Mouse (Mus musculus) CD4-positive, CD25-positive, alpha-beta regulatory T cell, adult 4 months (primary cell): ENCODE data around the gene Gm20388. TPM values are rescaled to one million over a fixed set of nuclear protein-coding genes. Genes with fewer than 3 reads are reported as not detected.
A peak's percentile ranks its signal among the peaks of the same experiment; 100 is the strongest.

Experiments used
- ATAC-seq: one replicate; pipeline ENCODE4 v1.8.0; 2017
- polyA plus RNA-seq, 2 experiments: library from polyadenylated mRNA; unstranded; fragments of 100-300 nt; shearing (Covaris generic); gene quantifications; one replicate each; pipeline ENCODE4 v1.2.1; 2017

Gene Gm20388
- polyA plus RNA-seq, 2 experiments from 2014 or later, result 10.7 to 12.8 TPM

- no peak for ATAC-seq
Observed at GRCm38 (mm10) chr8:121598190-121598589, 1687.5 kb downstream of the Gm20388 start.

GRCm38 (mm10) chr8:121598892-121599291 is 1688.3 kb downstream of the Gm20388 start:
- ATAC-seq, result peak; percentile 82

GRCm38 (mm10) chr8:121599842-121600241 is 1689.2 kb downstream of the Gm20388 start:
- ATAC-seq, result no peak

DNA sequence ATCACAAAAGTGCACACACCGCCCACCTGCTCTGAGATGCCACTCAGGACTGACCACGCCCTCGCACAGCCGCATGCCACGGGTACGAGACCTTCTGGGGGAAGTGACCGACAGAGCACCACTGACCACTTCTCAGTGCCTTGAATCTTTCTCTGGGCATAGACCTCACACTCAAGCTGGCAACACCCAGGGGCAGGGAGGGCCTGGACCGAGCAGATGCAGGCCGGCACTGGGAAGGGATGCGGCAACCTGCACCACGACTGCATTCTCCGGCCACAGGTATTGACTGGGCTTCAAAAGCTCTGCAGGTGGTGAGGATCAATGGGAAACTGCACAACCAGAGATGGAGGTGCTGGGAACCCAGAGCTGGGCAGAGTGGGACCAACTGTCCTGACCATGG is 1691.8 kb downstream of the Gm20388 start:
- ATAC-seq, result no peak

DNA sequence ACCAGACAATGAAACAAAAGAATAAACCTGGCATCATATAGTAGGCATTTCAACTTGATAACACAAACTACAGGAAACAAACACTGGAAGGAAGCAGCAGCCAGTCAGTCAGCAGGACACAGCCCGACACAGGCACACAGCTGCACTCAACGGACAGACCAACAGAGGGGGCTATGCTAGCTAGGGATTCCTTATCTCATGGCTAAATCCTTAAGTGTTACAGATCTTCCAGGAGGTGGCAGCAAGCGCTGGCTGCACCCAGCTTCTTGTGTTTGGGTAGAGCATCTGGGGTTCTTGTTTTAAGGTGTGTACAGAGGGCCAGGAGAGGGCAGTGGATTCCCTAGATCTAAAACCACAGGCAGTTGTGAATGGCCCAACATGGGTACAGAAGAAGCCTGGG is 1692.2 kb downstream of the Gm20388 start:
- ATAC-seq, result peak; percentile 40

DNA sequence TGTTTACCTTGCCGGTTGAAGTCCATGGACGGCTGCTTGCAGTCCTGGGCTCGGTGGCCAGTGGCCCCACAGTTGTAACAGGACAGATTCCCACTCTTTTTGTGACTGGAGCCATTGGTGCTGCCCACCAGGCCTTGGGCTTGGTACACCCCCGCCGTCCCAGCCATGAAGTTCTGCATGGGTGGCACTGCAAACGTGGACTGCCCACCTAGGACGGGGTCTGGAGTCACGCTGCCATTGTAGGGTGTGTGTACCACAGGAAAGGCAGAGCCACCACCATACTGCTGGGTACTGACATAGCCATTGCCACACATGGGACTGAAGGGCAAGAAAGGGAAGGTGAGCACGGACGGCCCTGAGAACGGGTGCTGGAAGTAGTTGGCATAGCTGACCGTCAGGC is 1693.2 kb downstream of the Gm20388 start:
- no peak for ATAC-seq

DNA sequence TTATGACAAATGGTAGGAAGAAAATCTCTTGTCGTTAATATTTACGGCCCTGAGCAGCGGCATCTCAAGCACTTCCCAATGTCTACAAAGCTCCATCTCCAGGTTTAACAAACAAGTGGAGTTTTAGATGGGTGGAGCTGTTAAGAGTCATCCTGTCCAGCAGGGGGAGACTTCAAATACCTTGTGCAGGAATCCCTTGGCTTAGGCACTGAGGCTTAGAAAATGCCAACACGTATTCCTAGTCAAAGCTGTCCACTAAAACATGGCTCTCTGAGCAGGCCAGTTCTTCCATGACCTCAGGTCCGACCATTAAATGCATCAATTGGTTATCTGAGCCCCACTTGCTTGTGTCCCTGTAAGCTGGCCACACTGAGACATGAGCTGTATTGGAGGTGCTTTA is 1697.0 kb downstream of the Gm20388 start:
- ATAC-seq, result no peak

- ATAC-seq, result no peak
Observed at GRCm38 (mm10) chr8:121609251-121609650, 1698.6 kb downstream of the Gm20388 start.

GRCm38 (mm10) chr8:121609916-121610315 is 1699.3 kb downstream of the Gm20388 start:
- no peak for ATAC-seq

- no peak for ATAC-seq
Observed at GRCm38 (mm10) chr8:121613419-121613818, 1702.8 kb downstream of the Gm20388 start.

DNA sequence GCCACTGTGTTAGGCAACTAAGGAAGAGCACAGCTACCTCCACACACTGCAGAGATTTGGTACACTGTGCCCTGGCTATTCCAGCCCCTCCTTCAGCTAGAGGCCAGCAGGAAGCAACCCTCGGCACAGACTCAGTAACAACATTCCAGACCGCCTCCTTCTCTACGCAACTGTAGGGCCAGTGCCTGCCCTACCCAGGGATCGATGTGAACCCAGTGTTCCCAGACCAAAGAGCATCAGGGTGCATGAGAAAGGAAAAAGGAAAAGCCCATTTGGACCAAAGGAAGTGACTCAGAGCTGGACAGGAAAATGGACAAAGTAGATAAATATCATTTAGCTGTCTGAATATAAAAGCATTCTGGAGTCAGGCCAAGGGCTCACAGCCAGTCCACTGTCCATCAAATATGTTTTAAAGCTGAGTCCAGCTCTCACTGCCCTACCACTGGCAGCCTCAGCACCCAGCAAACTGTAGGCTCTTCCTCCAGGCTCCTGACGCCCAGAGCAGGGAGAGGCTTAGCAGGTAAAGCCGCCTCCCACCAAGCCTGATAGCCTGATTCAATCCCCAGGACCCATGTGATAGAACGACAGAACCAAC is 1708.9 kb downstream of the Gm20388 start:
- no peak for ATAC-seq

- ATAC-seq, result no peak
Observed at GRCm38 (mm10) chr8:121620801-121621516, 1710.3 kb downstream of the Gm20388 start.

DNA sequence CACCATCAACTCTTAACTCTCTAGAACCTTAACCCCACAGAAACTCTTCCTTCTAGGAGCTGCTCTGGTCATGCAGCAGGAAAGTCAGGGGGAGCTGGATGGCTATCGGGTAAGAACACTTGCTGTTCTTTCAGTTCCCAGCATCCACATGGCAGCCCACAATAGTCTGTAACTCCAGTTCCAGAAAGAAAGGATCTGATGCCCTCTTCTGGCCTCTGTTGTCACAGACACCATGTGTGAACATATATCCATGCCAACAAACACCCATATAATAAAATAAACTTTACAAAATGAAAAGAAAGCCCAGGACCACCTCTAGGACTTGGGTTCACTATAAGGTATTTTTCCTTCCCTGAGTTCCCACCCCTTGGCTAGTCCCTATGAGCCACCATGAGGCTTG is 1711.2 kb downstream of the Gm20388 start:
- ATAC-seq, result no peak

- ATAC-seq, result no peak
Observed at GRCm38 (mm10) chr8:121623043-121623442, 1712.4 kb downstream of the Gm20388 start.

GRCm38 (mm10) chr8:121628681-121629080 is 1718.0 kb downstream of the Gm20388 start:
- no peak for ATAC-seq

- ATAC-seq, result no peak
Observed at GRCm38 (mm10) chr8:121631645-121632071, 1721.0 kb downstream of the Gm20388 start.

- ATAC-seq, result no peak
Observed at GRCm38 (mm10) chr8:121632401-121632800, 1721.8 kb downstream of the Gm20388 start.

- ATAC-seq, result no peak
Observed at GRCm38 (mm10) chr8:121635534-121635933, 1724.9 kb downstream of the Gm20388 start.

GRCm38 (mm10) chr8:121636180-121636579 is 1725.5 kb downstream of the Gm20388 start:
- ATAC-seq, result no peak

DNA sequence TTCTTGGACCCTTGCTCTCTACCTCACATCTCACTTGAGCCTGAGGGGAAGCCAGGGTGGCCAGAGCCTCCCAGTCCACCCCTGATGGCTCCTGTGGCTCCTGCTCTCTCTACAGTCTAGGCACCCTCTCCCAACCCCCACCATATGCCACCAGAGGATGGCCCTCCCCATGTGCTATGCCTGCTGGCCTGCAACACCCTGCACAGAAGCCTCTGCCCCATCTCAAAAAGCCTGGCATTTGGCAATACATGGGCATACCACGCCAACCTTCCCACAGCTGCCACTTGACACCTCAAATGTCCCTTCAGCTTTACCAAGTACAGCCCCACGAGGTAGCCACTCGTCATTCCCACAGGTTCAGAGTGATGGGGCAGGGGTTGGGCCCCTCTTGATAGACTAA is 1732.2 kb downstream of the Gm20388 start:
- no peak for ATAC-seq

- no peak for ATAC-seq
Observed at GRCm38 (mm10) chr8:121643384-121643783, 1732.7 kb downstream of the Gm20388 start.

DNA sequence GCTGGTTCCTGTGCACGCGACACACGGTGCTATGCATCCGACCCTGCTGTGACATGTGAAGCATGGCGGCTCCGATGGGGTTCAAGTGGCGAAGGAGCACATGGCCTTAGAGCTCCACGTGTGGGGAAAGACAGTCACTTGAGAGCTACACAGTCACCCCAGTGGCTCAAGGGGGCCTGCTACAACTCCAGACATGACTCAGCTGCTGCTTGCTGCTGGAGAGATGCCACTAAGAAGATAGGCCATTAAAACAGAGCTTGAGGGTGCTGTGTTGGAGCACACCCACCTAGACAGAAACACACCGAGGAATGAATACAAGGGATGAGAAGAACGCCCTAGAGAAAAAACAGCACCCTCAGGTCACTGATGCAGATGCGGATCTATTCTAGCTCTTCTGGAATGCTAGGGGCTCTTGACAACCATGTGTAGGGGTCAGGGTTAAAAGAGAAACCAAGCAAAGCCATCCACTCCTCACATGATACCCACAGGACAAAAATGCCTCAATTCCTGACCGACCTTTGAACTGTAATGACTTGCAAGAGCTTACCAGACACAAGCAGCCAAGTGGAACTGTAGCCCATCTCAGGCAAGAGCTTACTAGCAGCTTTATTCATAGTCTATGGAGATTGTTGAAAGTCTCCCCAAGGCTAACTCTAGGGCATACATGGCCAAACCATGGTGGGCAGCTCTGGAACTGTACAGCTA is 1737.0 kb downstream of the Gm20388 start:
- no peak for ATAC-seq

GRCm38 (mm10) chr8:121648451-121648850 is 1737.8 kb downstream of the Gm20388 start:
- no peak for ATAC-seq

DNA sequence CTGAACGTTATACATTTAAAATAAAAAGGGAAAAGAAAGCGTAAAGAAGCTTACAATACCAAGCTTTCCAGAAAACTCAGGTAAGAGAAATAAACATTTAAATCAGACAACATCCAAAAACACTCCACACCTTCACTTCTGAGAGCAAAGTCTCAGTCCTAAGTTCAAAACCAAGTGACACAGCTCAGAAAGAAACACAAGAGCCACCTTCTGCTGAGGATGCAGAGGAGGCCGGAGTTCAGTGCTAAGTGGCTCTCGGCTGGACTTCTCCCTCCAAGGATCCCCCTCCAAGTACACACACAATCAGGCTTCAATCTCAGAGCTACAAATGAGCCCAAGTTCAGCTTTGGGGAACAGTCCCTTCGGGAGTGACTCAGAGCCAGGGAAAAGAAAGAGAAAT is 1738.8 kb downstream of the Gm20388 start:
- ATAC-seq, result no peak
